Mouse (Mus musculus) heart, adult 18-20 months (tissue): ENCODE measurements around the gene Zfp800. TPM values are rescaled to one million over a fixed set of nuclear protein-coding genes. Genes with fewer than 3 reads are reported as not detected.

ENCODE experiments used
- DNase-seq, 2 experiments: peaks; one replicate each; pipeline ENCODE4 v3.0.0; 2021 to 2022; ENCODE audit warnings: mixed read lengths in 1 of 2
- total RNA-seq, 2 experiments: library from RNA; stranded (reverse); gene quantifications; 2 replicates each; pipeline ENCODE4 v1.2.3; 2021

Gene Zfp800
- total RNA-seq, 2 experiments from 2014 or later: 10.2 to 14.0 TPM

DNA sequence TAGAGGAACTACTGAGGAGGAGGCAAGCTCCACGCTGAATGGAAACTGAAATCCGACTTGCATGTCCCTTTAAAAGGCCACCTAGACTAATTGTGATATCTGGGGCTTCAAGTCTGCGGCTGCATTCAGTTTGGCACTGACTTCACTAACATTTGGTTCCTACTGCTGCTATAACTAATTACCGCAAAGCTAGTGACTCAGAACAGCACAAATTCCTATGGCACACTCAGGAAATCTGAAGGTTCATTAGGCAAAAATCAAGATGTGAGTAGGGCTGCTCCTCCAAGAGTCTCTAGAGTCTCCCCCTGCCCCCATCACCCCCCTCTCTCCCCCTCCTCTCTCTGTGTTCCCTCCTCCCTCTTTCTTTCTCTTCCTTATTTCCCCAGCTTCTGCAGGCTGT is 194.4 kb downstream of the Zfp800 start:
- no peak for DNase-seq

GRCm38 (mm10) chr6:28202833-28203232 is 195.0 kb downstream of the Zfp800 start:
- DNase-seq: no peak

DNA sequence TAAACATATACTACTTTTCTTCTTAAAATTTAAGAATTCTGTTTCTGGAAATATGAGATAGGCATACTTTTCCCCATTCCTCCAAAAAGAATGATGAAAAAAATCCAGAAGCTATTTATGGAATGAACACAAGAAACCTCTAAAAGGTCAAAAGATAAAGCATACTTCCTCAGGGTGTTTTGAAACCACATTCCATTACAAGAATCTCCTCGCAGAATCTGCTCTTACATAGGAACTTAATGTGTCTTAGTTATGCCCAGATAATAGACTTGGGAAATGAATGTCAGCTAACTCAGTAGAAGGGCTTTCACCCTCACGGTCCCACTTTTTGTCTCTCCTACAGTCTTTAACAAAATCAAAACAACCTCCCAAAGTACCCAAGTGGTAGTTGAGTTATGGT is 203.9 kb downstream of the Zfp800 start:
- no peak for DNase-seq

- DNase-seq: no peak
Observed at GRCm38 (mm10) chr6:28191935-28192334, 205.9 kb downstream of the Zfp800 start.

Other genes with a start within 250 kb of the Zfp800 start
- gene Arf5, start 25.6 kb upstream of the Zfp800 start, total RNA-seq: 100 to 1,000 TPM; 143 to 170 TPM
- gene Fscn3, start 29.8 kb upstream of the Zfp800 start, total RNA-seq: not detected
- 1 to 10 TPM; 8.6 to 9.4 TPM for gene Gcc1, start 30.4 kb upstream of the Zfp800 start, total RNA-seq
- not detected for gene Pax4, start 51.3 kb upstream of the Zfp800 start, total RNA-seq
- gene Snd1, start 77.1 kb upstream of the Zfp800 start, total RNA-seq: 10 to 100 TPM; 68.7 to 73.5 TPM